Mouse (Mus musculus): ENCODE data around the gene Wdr25. TPM values are rescaled to one million over a fixed set of nuclear protein-coding genes. Genes with fewer than 3 reads are reported as not detected.

Wdr25 gene
- polyA plus RNA-seq, 1 experiment from 2014 or later: 8.0 TPM

GRCm38 (mm10) chr12:108905620-108906302 is 12.3 kb downstream of the Wdr25 start:
- H3K36me3 ChIP-seq (ENCODE audit: insufficient read depth): no peaks in the 10 kb centered on the region
- no peak overlapping the region for H3K4me3 ChIP-seq (ENCODE audit: low read depth, low read length)
- no peak overlapping the region for H3K9ac ChIP-seq
- no peaks in the 10 kb centered on the region for H3K27me3 ChIP-seq (ENCODE audit: insufficient read depth, low read length)
- H3K27ac ChIP-seq (ENCODE audit: low read depth): no peak overlapping the region
- DNase-seq (no peak), ATAC-seq (ENCODE audit: insufficient read depth) (no peak)
- no peaks in the 10 kb centered on the region for H3K9me3 ChIP-seq (ENCODE audit: low read depth, low read length)
- 65% methylated on average over 14 of the region's 14 CpGs for WGBS
- peaks cover 4% of the 10 kb centered on the region; the same call in 1 of the 2 replicates for H3K4me1 ChIP-seq (ENCODE audit: insufficient read depth)
- H3K4me2 ChIP-seq: no peak overlapping the region
- no peak for TF ChIP-seq CTCF (IDR thresholded peaks at IDR 0.05; ENCODE audit: low read depth)

GRCm38 (mm10) chr12:108906398-108906797 is 13.0 kb downstream of the Wdr25 start:
- H3K27ac ChIP-seq (ENCODE audit: low read depth): no peak overlapping the region; the same call in 1 of the 2 replicates
- no peak overlapping the region for H3K9ac ChIP-seq
- no peak for TF ChIP-seq CTCF (IDR thresholded peaks at IDR 0.05; ENCODE audit: low read depth)
- DNase-seq (no peak), ATAC-seq (ENCODE audit: insufficient read depth) (no peak)
- no peak overlapping the region for H3K4me2 ChIP-seq
- no peaks in the 10 kb centered on the region for H3K36me3 ChIP-seq (ENCODE audit: insufficient read depth)
- no peaks in the 10 kb centered on the region for H3K27me3 ChIP-seq (ENCODE audit: insufficient read depth, low read length)
- H3K9me3 ChIP-seq (ENCODE audit: low read depth, low read length): no peaks in the 10 kb centered on the region
- WGBS: 68% methylated on average over 12 of the region's 12 CpGs
- peaks cover 4% of the 10 kb centered on the region; the same call in 1 of the 2 replicates for H3K4me1 ChIP-seq (ENCODE audit: insufficient read depth)
- no peak overlapping the region for H3K4me3 ChIP-seq (ENCODE audit: low read depth, low read length)

DNA sequence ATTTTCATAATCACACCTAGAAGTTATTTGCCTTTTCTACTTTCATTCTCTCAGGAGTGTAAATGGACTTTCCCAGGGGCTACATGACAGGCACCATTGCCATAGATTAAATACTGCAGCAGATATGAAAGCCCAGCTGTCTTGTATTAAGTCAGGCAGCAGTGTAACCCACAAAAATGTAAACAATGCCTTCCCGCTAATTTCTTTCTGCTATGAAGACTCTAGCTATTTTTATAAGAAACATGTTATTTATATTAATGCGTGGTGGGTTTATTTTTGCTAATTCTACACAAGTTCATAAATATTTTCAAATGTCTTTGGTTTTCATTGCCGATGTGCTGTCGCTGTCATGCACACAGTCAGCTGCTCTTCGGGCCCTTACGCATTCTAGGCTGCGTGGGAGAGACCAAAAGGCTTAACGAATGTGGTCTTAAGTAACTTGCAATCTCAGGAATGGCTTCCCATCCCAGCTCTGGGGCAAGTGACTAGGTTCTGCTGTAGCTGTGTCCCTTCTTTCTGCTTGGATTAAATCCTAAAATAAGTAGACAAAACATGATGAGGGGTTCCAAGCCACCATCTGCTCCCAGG is 16.5 kb downstream of the Wdr25 start:
- no peaks in the 10 kb centered on the region for H3K9me3 ChIP-seq (ENCODE audit: low read depth, low read length)
- H3K4me1 ChIP-seq (ENCODE audit: insufficient read depth): peaks cover 4% of the 10 kb centered on the region; the same call in 1 of the 2 replicates
- peak overlapping the region; percentile 69 for H3K27ac ChIP-seq (ENCODE audit: low read depth)
- H3K4me3 ChIP-seq (ENCODE audit: low read depth, low read length): no peak overlapping the region
- H3K9ac ChIP-seq: no peak overlapping the region
- no peak for TF ChIP-seq CTCF (IDR thresholded peaks at IDR 0.05; ENCODE audit: low read depth)
- H3K27me3 ChIP-seq (ENCODE audit: insufficient read depth, low read length): no peaks in the 10 kb centered on the region
- DNase-seq (peak; percentile 82), ATAC-seq (ENCODE audit: insufficient read depth) (peak; percentile 68; the same call in 1 of the 2 replicates)
- WGBS: 36% methylated on average over 8 of the region's 8 CpGs
- H3K36me3 ChIP-seq (ENCODE audit: insufficient read depth): no peaks in the 10 kb centered on the region
- H3K4me2 ChIP-seq: no peak overlapping the region

- Histone ChIP-seq H3K36me3 (ENCODE audit: insufficient read depth) (no peaks in the 10 kb centered on the region), H3K4me2 (no peak overlapping the region), H3K9ac (no peak overlapping the region), H3K4me3 (ENCODE audit: low read depth, low read length) (no peak overlapping the region), H3K27ac (ENCODE audit: low read depth) (no peak overlapping the region), H3K4me1 (ENCODE audit: insufficient read depth) (peaks cover 8% of the 10 kb centered on the region; the same call in 1 of the 2 replicates), H3K27me3 (ENCODE audit: insufficient read depth, low read length) (no peaks in the 10 kb centered on the region), H3K9me3 (ENCODE audit: low read depth, low read length) (no peaks in the 10 kb centered on the region)
- DNase-seq (no peak), ATAC-seq (ENCODE audit: insufficient read depth) (no peak)
- no peak for TF ChIP-seq CTCF (IDR thresholded peaks at IDR 0.05; ENCODE audit: low read depth)
- WGBS: 82% methylated on average over 2 of the region's 2 CpGs
Observed at GRCm38 (mm10) chr12:108912442-108912841, 19.0 kb downstream of the Wdr25 start.

- Histone ChIP-seq H3K4me3 (ENCODE audit: low read depth, low read length) (no peak overlapping the region), H3K36me3 (ENCODE audit: insufficient read depth) (no peaks in the 10 kb centered on the region), H3K4me1 (ENCODE audit: insufficient read depth) (0 out of 2 replicates have a peak, but pooled peaks cover 8% of the 10 kb centered on the region), H3K9ac (no peak overlapping the region), H3K4me2 (no peak overlapping the region), H3K27me3 (ENCODE audit: insufficient read depth, low read length) (no peaks in the 10 kb centered on the region), H3K9me3 (ENCODE audit: low read depth, low read length) (no peaks in the 10 kb centered on the region), H3K27ac (ENCODE audit: low read depth) (no peak overlapping the region)
- WGBS: 61% methylated on average over 3 of the region's 3 CpGs
- DNase-seq: no peak
- TF ChIP-seq CTCF (IDR thresholded peaks at IDR 0.05; ENCODE audit: low read depth): no peak
- no peak for ATAC-seq (ENCODE audit: insufficient read depth)
Observed at GRCm38 (mm10) chr12:108914198-108914597, 20.8 kb downstream of the Wdr25 start.

DNA sequence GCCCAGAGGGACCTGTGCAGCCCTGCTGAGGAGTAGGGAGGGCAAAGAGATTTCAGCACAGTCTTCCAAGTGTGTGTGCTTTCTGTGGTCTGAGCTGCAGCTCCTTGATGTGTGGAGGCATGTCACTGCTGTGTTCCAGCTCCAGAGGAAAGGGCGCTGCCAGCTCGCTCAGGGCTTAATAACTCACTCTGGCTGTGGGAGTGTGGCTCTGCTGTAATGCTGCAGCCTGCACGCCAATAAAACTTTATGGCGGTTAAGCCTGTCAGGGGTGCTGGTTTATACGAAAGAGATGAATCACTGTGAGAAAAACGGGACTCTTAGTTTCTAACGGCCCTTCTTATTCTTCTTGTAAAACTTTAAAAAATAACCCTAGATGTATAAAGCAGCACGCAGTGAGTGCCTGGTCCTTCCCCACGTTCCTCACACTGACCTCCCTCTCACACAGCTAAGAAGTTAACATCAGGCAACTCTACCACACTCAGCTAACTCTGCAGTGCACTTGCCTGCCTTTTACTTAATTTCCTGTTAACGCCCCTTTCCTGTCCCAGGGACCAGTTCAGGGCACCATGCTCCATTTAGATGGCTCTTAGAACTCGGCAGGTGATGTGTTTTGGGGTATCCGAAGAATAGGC is 21.4 kb downstream of the Wdr25 start:
- no peak for TF ChIP-seq CTCF (IDR thresholded peaks at IDR 0.05; ENCODE audit: low read depth)
- DNase-seq (no peak), ATAC-seq (ENCODE audit: insufficient read depth) (no peak)
- 65% methylated on average over 12 of the region's 12 CpGs for WGBS
- H3K27ac ChIP-seq (ENCODE audit: low read depth): no peak overlapping the region
- H3K9me3 ChIP-seq (ENCODE audit: low read depth, low read length): no peaks in the 10 kb centered on the region
- H3K4me3 ChIP-seq (ENCODE audit: low read depth, low read length): no peak overlapping the region
- H3K4me1 ChIP-seq (ENCODE audit: insufficient read depth): 0 out of 2 replicates have a peak, but pooled peaks cover 8% of the 10 kb centered on the region
- H3K4me2 ChIP-seq: no peak overlapping the region
- no peak overlapping the region for H3K9ac ChIP-seq
- H3K27me3 ChIP-seq (ENCODE audit: insufficient read depth, low read length): no peaks in the 10 kb centered on the region
- no peaks in the 10 kb centered on the region for H3K36me3 ChIP-seq (ENCODE audit: insufficient read depth)

DNA sequence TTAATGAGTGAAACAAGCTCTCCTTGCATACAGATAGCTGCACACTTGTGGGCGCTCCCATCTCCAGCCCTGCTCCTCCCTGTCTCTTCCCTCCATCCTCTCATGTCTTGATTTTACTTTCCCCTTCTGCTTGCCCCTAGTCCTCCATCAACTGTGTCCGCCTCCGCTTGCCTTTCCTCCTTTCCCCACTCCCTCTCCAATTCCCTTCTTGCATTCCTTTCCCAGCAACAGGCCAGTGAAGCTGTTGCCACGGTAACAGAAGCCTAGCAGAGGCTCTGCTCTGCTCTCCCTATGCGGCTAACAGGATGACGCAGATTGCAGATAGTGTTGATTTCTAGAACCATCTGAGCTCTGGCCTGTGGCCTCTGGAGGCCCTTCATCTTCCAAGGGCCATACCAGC is 22.5 kb downstream of the Wdr25 start:
- no peaks in the 10 kb centered on the region for H3K9me3 ChIP-seq (ENCODE audit: low read depth, low read length)
- H3K27me3 ChIP-seq (ENCODE audit: insufficient read depth, low read length): no peaks in the 10 kb centered on the region
- no peak overlapping the region for H3K27ac ChIP-seq (ENCODE audit: low read depth)
- WGBS: 19% methylated on average over 6 of the region's 6 CpGs
- ATAC-seq (ENCODE audit: insufficient read depth): peak; percentile 73
- H3K36me3 ChIP-seq (ENCODE audit: insufficient read depth): no peaks in the 10 kb centered on the region
- no peak overlapping the region for H3K4me3 ChIP-seq (ENCODE audit: low read depth, low read length)
- peak; percentile 73 for DNase-seq
- 0 out of 2 replicates have a peak, but pooled peaks cover 4% of the 10 kb centered on the region for H3K4me1 ChIP-seq (ENCODE audit: insufficient read depth)
- no peak overlapping the region for H3K9ac ChIP-seq
- H3K4me2 ChIP-seq: no peak overlapping the region
- TF ChIP-seq CTCF (IDR thresholded peaks at IDR 0.05; ENCODE audit: low read depth): no peak

Measured in lung, embryonic 14.5 days (tissue).